Mouse (Mus musculus) heart, embryonic 14.5 days (tissue): ENCODE data around the gene Coq4. TPM values are rescaled to one million over a fixed set of nuclear protein-coding genes. Genes with fewer than 3 reads are reported as not detected.

Source experiments
- microRNA-seq: library from miRNA; unstranded; fragments of <30 nt; microRNA quantifications from one replicate; pipeline ENCODE4, GENCODE M21; 2016
- polyA plus RNA-seq: library from polyadenylated mRNA; unstranded; fragments of >200 nt; fragmentation: Nextera tagmentation; extraction: Ambion mirVana; gene quantifications from 2 replicates; pipeline ENCODE4 v1.2.1, GENCODE M21; 2014

The Coq4 gene
- polyA plus RNA-seq, 1 experiment from 2014 or later, result 33.4 TPM

Small RNA genes lying within 50 kb of the gene (microRNA-seq; reads per million reads assigned to microRNA genes)
- not detected for gene Mir219a-2
- gene Mir219b, result not detected

Other genes with a start within 250 kb of the Coq4 start
- 12.6 and 14.5 TPM in 2 replicates for gene Rapgef1, start 167.8 kb upstream of the Coq4 start, polyA plus RNA-seq
- not detected in 2 replicates for gene Gm13420, start 35.8 kb upstream of the Coq4 start, polyA plus RNA-seq
- not detected in 2 replicates for gene Gm13547, start 28.2 kb upstream of the Coq4 start, polyA plus RNA-seq
- gene Trub2, start 1.0 kb downstream of the Coq4 start, polyA plus RNA-seq, result 21.9 and 23.3 TPM in 2 replicates
- 7.8 and 9.5 TPM in 2 replicates for gene Slc27a4, start 15.1 kb downstream of the Coq4 start, polyA plus RNA-seq
- gene Urm1, start 32.6 kb downstream of the Coq4 start, polyA plus RNA-seq, result 14.6 and 17.8 TPM in 2 replicates
- gene Cercam, start 81.7 kb downstream of the Coq4 start, polyA plus RNA-seq, result 13.9 and 14.8 TPM in 2 replicates
- gene Odf2, start 101.7 kb downstream of the Coq4 start, polyA plus RNA-seq, result 46.8 and 47.2 TPM in 2 replicates
- gene Gle1, start 147.9 kb downstream of the Coq4 start, polyA plus RNA-seq, result 36.1 and 38.1 TPM in 2 replicates
- 156 and 161 TPM in 2 replicates for gene Sptan1, start 178.1 kb downstream of the Coq4 start, polyA plus RNA-seq